Mouse (Mus musculus) large intestine, adult 2 months (tissue): ENCODE results near the gene Rangap1. TPM values are rescaled to one million over a fixed set of nuclear protein-coding genes. Genes with fewer than 3 reads are reported as not detected.
A peak's percentile ranks its signal among the peaks of the same experiment; 100 is the strongest.
"Not testable (repeated sequence)": the region's sequence is repeated elsewhere in the genome, so short reads cannot be mapped to it uniquely, and the experiment has no call there.

ENCODE experiments used
- DNase-seq: peaks from one replicate; pipeline ENCODE4 v3.0.0-alpha.2; 2012; ENCODE audit warnings: low read depth, low spot score
- WGBS: fragments of 180-500 bp; shearing (Covaris S2); methylation state at CpG from one replicate; pipeline ENCODE4 v1.1.7; 2018; 5-methylcytosine and 5-hydroxymethylcytosine counted together
- polyA plus RNA-seq: library from polyadenylated mRNA; depleted of rRNA; stranded (reverse); fragments of >200 nt; gene quantifications from 2 replicates; pipeline ENCODE4 v1.2.3, GENCODE M21; 2012

Gene Rangap1
- polyA plus RNA-seq, 1 experiment = 42.1 TPM

GRCm38 (mm10) chr15:81749742-81750141, 4.4 kb upstream of the Rangap1 start:
- 72% methylated on average over 14 of the region's 14 CpGs for WGBS
- no peak for DNase-seq

GRCm38 (mm10) chr15:81745601-81746114, 328 bp upstream of the Rangap1 start:
- DNase-seq = no peak
- 1% methylated on average over 33 of the region's 33 CpGs for WGBS

DNA sequence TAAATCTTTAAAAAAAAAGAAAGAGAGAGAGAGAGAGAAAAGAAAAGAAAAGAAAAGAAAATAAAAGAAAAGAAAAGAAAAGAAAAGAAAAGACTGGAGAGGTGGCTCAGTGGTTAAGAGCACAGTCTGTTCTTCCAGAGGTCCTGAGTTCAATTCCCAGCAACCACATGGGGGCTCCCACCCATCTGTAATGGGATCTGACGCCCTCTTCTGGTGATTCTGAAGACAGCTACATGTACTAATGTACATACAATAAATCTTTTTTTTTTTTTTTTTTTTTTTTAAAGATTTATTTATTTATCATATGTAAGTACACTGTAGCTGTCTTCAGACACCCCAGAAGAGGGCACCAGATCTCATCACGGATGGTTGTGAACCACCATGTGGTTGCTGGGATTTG, 3.0 kb downstream of the Rangap1 start:
- WGBS = 24% methylated on average over 2 of the region's 2 CpGs
- not testable (repeated sequence) for DNase-seq

- DNase-seq = no peak
- 11% methylated on average over 2 of the region's 2 CpGs for WGBS
Observed at GRCm38 (mm10) chr15:81739924-81740323, 5.4 kb downstream of the Rangap1 start.

- DNase-seq = no peak
- WGBS = 56% methylated on average over 3 of the region's 3 CpGs
Observed at GRCm38 (mm10) chr15:81739296-81739695, 6.0 kb downstream of the Rangap1 start.

DNA sequence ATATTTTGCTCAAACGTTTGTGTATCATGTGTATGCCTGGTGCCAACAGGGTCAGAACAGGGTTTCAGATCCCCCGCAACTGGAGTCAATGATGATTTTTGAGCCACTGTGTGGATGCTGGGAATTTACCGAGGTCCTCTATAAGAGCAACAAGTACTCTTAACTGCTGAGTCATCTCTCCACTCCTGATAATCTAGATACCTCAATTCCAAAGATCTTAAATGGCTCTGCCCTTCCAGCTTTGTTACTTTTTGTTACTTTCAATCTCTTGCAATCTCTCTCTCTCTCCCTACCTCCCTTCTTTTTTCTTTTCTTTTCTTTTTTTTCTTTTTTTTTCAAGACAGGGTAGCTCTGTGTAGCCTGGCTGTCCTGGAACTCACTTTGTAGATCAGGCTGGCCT, 10.3 kb downstream of the Rangap1 start:
- no peak for DNase-seq
- WGBS = 53% methylated on average over 3 of the region's 3 CpGs

DNA sequence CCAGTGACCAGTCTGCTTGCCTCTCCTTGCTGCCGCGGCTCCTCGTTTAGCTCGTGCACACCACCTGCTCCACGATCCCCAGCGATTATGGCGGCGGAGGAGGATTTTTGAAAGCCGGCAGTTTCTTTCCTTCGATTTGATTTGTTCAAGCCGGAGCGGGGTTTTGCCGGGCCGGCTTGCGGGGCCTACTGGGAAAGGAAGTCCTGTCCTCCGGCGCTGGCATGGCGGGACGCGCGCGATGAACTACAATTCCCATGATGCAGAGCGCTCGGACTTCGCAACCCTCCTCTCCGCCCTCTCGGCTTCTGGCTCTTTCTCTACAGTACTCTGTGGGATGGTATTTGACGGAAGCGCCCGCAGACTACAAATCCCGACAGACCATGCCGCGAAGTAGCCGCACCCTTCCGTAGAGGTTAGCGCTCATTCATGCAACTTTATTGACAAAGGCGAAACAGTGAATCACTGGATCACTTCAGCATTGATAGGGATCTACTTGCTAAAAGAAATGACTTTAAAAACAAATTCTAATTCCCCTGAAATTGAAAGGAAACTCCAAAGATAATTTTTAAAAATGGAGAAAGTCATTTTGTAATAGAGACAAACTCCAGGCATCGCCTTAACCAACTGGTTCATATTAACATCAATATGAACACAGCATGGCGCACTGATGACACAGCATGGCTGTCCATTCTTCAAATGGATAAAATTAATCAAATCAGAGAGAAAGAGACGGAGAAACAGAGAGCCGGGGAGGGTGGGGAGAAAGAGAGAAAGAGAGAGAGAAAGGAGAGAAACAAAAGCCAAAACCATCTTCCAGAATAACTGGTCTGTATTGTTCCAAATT, 15.3 kb downstream of the Rangap1 start:
- 5% methylated on average over 41 of the region's 41 CpGs for WGBS
- peak; percentile 99 for DNase-seq

- DNase-seq = no peak
- under 1% methylated on average over 49 of the region's 49 CpGs for WGBS
Observed at GRCm38 (mm10) chr15:81729241-81729791, 16.0 kb downstream of the Rangap1 start.

DNA sequence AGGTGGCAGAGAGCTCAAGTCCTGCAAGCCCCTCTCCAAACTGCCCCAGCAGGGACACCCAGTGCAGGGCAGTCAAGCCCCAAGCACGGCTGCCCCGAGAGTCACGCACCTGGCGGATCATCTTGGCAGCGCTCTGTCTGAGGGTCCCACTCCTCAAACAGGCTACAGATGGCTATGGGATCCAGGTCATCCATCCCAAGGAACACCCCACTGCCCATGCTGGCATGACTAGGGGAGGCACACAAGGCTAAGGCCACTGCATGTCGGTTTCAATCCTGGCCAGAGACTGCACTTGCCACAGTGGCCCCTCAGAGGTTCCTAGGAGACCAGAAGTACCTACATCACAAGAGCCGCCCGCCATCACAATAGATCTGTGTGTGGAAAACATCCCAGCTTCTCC, 19.4 kb downstream of the Rangap1 start:
- WGBS = 97% methylated on average over 8 of the region's 8 CpGs
- no peak for DNase-seq

GRCm38 (mm10) chr15:81723653-81724052, 21.7 kb downstream of the Rangap1 start:
- 44% methylated on average over 11 of the region's 11 CpGs for WGBS
- no peak for DNase-seq

GRCm38 (mm10) chr15:81722361-81722760, 23.0 kb downstream of the Rangap1 start:
- DNase-seq = no peak
- WGBS = 95% methylated on average over 5 of the region's 5 CpGs

GRCm38 (mm10) chr15:81719139-81719531, 26.2 kb downstream of the Rangap1 start:
- DNase-seq = no peak
- WGBS = 92% methylated on average over 6 of the region's 6 CpGs

GRCm38 (mm10) chr15:81718336-81719138, 26.8 kb downstream of the Rangap1 start:
- no peak for DNase-seq
- WGBS = 94% methylated on average over 9 of the region's 9 CpGs

GRCm38 (mm10) chr15:81713742-81714141, 31.6 kb downstream of the Rangap1 start:
- 68% methylated on average over 6 of the region's 6 CpGs for WGBS
- no peak for DNase-seq

GRCm38 (mm10) chr15:81710801-81711200, 34.5 kb downstream of the Rangap1 start:
- DNase-seq = no peak
- 63% methylated on average over 4 of the region's 4 CpGs for WGBS

GRCm38 (mm10) chr15:81709686-81710085, 35.6 kb downstream of the Rangap1 start:
- DNase-seq = no peak
- 100% methylated on average over 1 of the region's 1 CpGs for whole genome bisulfite sequencing

DNA sequence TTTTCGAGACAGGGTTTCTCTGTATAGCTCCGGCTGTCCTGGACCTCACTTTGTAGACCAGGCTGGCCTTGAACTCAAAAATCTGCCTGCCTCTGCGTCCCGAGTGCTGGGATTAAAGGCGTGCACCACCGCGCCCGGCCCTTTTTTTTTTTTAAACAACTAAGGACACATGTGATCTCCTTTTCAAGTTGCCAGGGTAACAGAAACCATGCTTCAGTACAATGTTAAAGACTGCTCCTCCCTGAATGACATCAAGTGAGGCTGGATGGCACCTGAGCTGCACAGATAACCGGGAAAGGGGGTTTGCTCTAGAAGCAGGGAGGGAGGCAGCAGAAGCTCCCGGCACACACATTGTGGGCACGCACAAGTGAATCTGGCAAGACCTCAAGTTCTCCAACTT, 36.3 kb downstream of the Rangap1 start:
- 88% methylated on average over 11 of the region's 11 CpGs for WGBS
- no peak for DNase-seq

GRCm38 (mm10) chr15:81703094-81703489, 42.2 kb downstream of the Rangap1 start:
- DNase-seq = no peak
- WGBS = 79% methylated on average over 3 of the region's 3 CpGs

GRCm38 (mm10) chr15:81702306-81703093, 42.8 kb downstream of the Rangap1 start:
- no peak for DNase-seq

More at GRCm38 (mm10) chr15:81702306-81703093, 42.8 kb downstream of the Rangap1 start:
- 88% methylated on average over 13 of the region's 13 CpGs for WGBS
